Mouse (Mus musculus): ENCODE results near the gene Klhl5. TPM values are rescaled to one million over a fixed set of nuclear protein-coding genes. Genes with fewer than 3 reads are reported as not detected.
A peak's percentile ranks its signal among the peaks of the same experiment; 100 is the strongest.

The Klhl5 gene
- polyA plus RNA-seq, 1 experiment from 2014 or later: 4.2 TPM

DNA sequence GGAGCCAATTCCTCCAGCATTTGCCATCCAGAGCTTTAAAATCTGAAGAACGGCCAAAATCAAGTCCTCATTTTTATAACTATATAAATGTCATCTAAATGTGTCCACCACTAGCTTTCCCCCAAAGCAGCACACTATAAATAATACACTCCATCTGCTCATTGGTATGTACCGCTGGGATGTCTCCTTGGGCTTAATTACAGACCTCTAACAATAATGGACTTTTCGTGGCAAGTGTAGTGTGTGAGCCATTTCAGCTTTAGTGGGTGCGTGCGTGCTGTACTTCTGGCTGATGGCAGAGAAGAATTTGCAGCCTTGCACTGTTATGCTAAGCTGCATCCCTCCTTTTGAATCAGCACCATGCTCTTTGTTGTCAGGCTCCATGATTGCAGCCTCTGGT lies 84.3 kb downstream of the Klhl5 start:
- Histone ChIP-seq H3K9me3 (replicated peaks) (no peaks in the 10 kb centered on the region), H3K36me3 (replicated peaks) (no peaks in the 10 kb centered on the region), H3K9ac (no peak overlapping the region), H3K27me3 (no peaks in the 10 kb centered on the region), H3K27ac (replicated peaks) (no peak overlapping the region), H3K4me2 (no peak overlapping the region), H3K4me1 (replicated peaks) (no peaks in the 10 kb centered on the region), H3K4me3 (replicated peaks) (no peak overlapping the region)
- no peak for ATAC-seq (ENCODE audit: insufficient read depth)
- 82% methylated on average over 5 of the region's 5 CpGs for WGBS (ENCODE audit: insufficient replicate concordance)

DNA sequence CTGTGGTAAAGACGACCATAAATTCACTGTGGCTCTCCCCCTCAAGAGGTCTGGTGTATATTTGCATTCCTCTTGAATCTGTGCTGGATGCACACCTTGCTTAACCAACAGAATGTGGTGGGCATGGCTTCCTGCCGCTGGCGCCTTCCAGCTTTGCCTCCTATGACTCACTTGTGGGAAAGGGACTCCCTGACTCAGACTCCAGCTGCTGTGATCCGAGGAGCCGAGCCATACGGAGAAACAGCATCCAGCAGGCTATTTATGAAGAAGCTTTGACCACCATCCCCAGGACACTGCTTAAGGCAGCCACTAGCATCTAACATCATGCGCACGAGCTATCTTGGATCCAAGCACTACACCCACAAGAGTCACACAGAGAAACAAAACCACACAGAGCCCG lies 87.1 kb downstream of the Klhl5 start:
- Histone ChIP-seq H3K27ac (replicated peaks) (no peak overlapping the region), H3K9ac (no peak overlapping the region), H3K4me3 (replicated peaks) (no peak overlapping the region), H3K27me3 (no peaks in the 10 kb centered on the region), H3K4me2 (no peak overlapping the region), H3K9me3 (replicated peaks) (no peaks in the 10 kb centered on the region), H3K4me1 (replicated peaks) (peaks cover 4% of the 10 kb centered on the region; the same call in 1 of the 2 replicates), H3K36me3 (replicated peaks) (no peaks in the 10 kb centered on the region)
- WGBS (ENCODE audit: insufficient replicate concordance): 63% methylated on average over 9 of the region's 9 CpGs
- no peak for ATAC-seq (ENCODE audit: insufficient read depth)

DNA sequence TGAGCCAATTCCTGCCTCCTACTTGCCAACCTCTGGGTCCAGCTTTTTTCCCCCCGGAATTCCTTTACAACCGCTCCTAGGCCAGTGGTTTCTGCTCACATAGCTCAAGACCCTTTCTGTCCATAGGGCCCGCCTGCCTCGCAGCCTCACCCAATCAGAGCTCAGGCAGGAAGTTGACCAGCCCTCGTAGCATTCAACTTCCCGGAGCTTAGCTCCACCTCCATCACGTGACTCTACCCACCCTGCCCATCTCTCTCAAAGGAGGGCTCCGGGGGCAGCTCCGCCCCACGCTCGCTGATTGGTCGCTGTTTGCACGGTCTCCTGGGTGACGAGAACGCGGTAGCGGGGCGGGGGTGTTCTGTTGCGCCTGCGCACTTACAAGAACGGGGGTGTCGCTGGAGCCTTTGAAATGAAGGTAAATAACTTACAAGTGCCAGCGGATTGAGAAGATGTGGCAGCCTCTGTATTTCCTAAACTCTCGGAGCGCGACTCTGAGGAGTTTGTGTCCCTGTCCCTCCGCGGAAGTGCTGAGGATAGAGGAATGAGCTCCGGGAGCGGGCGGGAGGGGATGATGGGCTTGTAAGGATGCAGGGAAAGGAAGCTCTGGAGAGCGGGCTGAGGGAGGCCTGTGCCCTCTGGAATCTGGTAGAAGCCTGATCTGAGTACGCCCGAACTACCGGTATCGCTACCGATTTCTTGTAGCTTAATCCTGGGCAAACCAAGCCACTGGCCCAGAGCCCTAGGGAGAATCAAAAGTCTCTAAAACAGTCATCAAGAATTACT lies 92.2 kb downstream of the Klhl5 start, which contains the start of gene Wdr19:
TSS of gene Wdr19 (plus strand) at position 351 of the 783 bp plus-strand sequence.
- Histone ChIP-seq H3K4me1 (replicated peaks) (peaks cover 12% of the 10 kb centered on the region), H3K9ac (peak within 1 kb of the TSS; percentile 44), H3K27me3 (no peaks in the 10 kb centered on the region), H3K27ac (replicated peaks) (no peak within 1 kb of the TSS), H3K4me2 (peak within 1 kb of the TSS; percentile 77), H3K9me3 (replicated peaks) (no peaks in the 10 kb centered on the region), H3K4me3 (replicated peaks) (peak within 1 kb of the TSS; percentile 67), H3K36me3 (replicated peaks) (no peaks in the 10 kb centered on the region)
- peak; percentile 99 for ATAC-seq (ENCODE audit: insufficient read depth)
- WGBS (ENCODE audit: insufficient replicate concordance): under 1% methylated on average over 37 of the region's 37 CpGs

DNA sequence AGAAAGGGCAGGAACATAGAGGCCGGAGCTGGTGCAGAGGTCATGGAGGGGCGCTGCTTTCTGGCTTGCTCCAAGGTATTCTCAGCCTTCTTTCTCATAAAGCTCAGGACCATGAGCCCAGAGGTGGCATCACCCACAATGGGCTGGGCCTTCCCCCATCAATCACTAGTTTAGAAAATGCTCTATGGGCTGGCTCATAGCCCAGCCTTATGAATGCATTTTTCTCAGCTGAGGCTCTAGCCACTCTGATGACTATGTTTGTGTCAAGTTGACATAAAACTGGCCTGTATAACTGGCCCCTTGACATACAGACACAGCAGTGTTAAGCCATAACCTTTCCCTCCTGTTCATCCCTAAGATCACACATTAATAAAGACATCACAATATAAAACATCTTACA lies 97.4 kb downstream of the Klhl5 start:
- Histone ChIP-seq H3K27me3 (no peaks in the 10 kb centered on the region), H3K4me1 (replicated peaks) (peaks cover 7% of the 10 kb centered on the region), H3K9me3 (replicated peaks) (no peaks in the 10 kb centered on the region), H3K9ac (no peak overlapping the region), H3K4me3 (replicated peaks) (no peak overlapping the region), H3K27ac (replicated peaks) (no peak overlapping the region), H3K4me2 (no peak overlapping the region), H3K36me3 (replicated peaks) (no peaks in the 10 kb centered on the region)
- WGBS (ENCODE audit: insufficient replicate concordance): 63% methylated on average over 2 of the region's 2 CpGs
- ATAC-seq (ENCODE audit: insufficient read depth): no peak

DNA sequence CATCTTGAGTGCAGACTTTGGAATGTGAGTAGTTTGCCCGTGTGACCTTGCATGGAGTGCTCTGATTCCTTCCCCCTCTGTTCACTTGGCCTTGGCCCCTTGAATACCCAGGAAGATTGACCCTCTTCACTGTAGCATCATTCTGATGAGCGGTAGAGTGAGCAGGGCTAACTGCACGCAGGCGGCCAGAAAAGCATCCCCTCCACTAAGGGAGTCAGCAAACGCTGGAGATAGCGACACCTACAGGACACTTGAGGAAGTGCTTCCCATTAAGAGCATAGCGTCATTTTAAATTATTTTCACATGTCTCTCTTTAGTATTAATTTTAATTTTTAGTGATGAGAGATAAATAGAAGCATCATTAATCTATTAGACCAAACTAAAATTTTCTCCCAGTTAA lies 106.0 kb downstream of the Klhl5 start:
- no peaks in the 10 kb centered on the region for H3K4me1 ChIP-seq (replicated peaks)
- no peaks in the 10 kb centered on the region for H3K9me3 ChIP-seq (replicated peaks)
- no peak for ATAC-seq (ENCODE audit: insufficient read depth)
- H3K36me3 ChIP-seq (replicated peaks): no peaks in the 10 kb centered on the region
- no peak overlapping the region for H3K27ac ChIP-seq (replicated peaks)
- no peak overlapping the region for H3K9ac ChIP-seq
- WGBS (ENCODE audit: insufficient replicate concordance): 21% methylated on average over 7 of the region's 7 CpGs
- H3K4me3 ChIP-seq (replicated peaks): no peak overlapping the region
- H3K27me3 ChIP-seq: no peaks in the 10 kb centered on the region
- H3K4me2 ChIP-seq: no peak overlapping the region

Other genes with a start within 250 kb of the Klhl5 start
- 1.0 and 1.5 TPM in 2 replicates for gene Tlr1, start 174.0 kb upstream of the Klhl5 start, polyA plus RNA-seq (2015; fragmentation: Nextera tagmentation; extraction: Ambion mirVana)
- 0.47 and 0.60 TPM in 2 replicates for gene Tlr6, start 147.4 kb upstream of the Klhl5 start, polyA plus RNA-seq (2015; fragmentation: Nextera tagmentation; extraction: Ambion mirVana)
- gene Fam114a1, start 137.5 kb upstream of the Klhl5 start, polyA plus RNA-seq (2015; fragmentation: Nextera tagmentation; extraction: Ambion mirVana): 11.9 and 12.7 TPM in 2 replicates
- 0.88 and 0.89 TPM in 2 replicates for gene Tmem156, start 15.4 kb upstream of the Klhl5 start, polyA plus RNA-seq (2015; fragmentation: Nextera tagmentation; extraction: Ambion mirVana)
- 0.56 and 0.86 TPM in 2 replicates for gene Wdr19, start 92.2 kb downstream of the Klhl5 start, polyA plus RNA-seq (2015; fragmentation: Nextera tagmentation; extraction: Ambion mirVana)
- 25.7 and 34.8 TPM in 2 replicates for gene Rfc1, start 228.1 kb downstream of the Klhl5 start, polyA plus RNA-seq (2015; fragmentation: Nextera tagmentation; extraction: Ambion mirVana)
- gene Klb, start 240.8 kb downstream of the Klhl5 start, polyA plus RNA-seq (2015; fragmentation: Nextera tagmentation; extraction: Ambion mirVana): 12.1 and 13.5 TPM in 2 replicates